Mouse (Mus musculus): Measurements from ENCODE around the gene Ap2a1.

GRCm38 (mm10) chr7:44891611-44892010 is 37.7 kb downstream of the Ap2a1 start:
- TF ChIP-seq HCFC1 (IDR thresholded peaks at IDR 0.05; ENCODE audit: borderline replicate concordance, insufficient read depth, low read length) (no peak), ZC3H11A (IDR thresholded peaks at IDR 0.05; ENCODE audit: borderline replicate concordance, low read depth, low read length) (no peak), ZNF384 (IDR thresholded peaks at IDR 0.05; ENCODE audit: low read depth, low read length) (no peak), MAFK (IDR thresholded peaks at IDR 0.05; ENCODE audit: insufficient read depth, low read depth, low read length) (no peak)

Data from ES-E14 (cell line).